Mouse (Mus musculus) monocyte, adult 5-6 weeks (primary cell): ENCODE results near the gene Heatr1. TPM values are rescaled to one million over a fixed set of nuclear protein-coding genes. Genes with fewer than 3 reads are reported as not detected.
A peak's percentile ranks its signal among the peaks of the same experiment; 100 is the strongest.
"Not testable (repeated sequence)": the region's sequence is repeated elsewhere in the genome, so short reads cannot be mapped to it uniquely, and the experiment has no call there.

Source experiments
- ATAC-seq: fragments of 153-309, 156-312 bp; replicated peaks from 2 replicates; pipeline ENCODE4 v1.8.0; 2017; ENCODE audit warnings: mild to moderate bottlenecking; ENCODE audit not compliant: low TSS enrichment, insufficient number of reproducible peaks, severe bottlenecking, poor library complexity, low FRiP score
- total RNA-seq: library from RNA; stranded (forward); fragments of 200-1000, 200-491, 200-594 nt; gene quantifications from 3 replicates; pipeline ENCODE4 v1.2.3, GENCODE M21; 2017

Heatr1 gene
- total RNA-seq, 1 experiment from 2014 or later, result 42.8 TPM

DNA sequence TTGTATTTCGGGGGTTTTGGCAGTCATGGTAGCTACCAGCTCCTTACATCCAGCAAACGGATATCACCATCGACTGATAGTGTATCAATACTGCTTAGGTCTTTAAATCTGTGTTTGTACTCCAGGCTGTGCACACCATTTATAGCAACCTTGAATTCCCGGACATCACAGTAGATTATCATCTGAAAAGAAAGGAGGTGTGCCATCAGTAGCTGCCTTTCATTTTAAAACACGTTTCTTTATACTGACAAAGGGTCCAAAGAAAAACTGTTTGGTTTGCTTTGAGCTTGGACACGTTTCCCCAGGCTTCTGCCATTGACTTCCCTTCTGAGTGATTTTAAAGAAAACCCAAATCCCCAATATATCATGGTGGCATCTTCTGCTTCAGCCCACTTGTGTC lies 46.0 kb downstream of the Heatr1 start:
- no peak for ATAC-seq

DNA sequence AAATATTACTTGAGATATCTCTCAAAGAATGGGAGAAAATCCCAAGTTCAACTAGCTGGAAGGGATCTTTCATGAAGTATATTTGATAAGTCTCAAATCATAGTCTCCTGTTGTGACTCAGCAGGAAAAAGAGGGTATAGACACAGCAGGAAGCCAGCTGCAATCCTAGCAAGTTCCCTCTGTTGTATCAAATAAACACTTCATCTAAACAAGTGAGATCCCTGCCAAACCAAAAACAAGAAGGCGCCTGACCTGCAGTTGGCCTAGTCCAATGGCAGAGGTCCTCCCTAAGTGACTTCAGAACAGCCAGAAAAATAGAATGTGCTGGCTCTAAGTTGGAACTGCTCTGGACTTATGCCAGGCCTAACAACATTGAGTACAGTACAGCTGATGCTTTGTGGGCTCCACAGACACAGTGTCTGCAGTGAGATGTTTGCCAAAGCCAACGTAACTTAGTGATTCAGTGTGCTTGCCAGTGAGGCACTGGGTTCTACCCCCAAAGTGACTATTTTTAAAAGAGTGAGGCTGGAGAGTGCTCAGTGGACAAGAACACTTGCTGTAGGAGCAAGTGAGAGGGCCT lies 47.3 kb downstream of the Heatr1 start:
- no peak for ATAC-seq

DNA sequence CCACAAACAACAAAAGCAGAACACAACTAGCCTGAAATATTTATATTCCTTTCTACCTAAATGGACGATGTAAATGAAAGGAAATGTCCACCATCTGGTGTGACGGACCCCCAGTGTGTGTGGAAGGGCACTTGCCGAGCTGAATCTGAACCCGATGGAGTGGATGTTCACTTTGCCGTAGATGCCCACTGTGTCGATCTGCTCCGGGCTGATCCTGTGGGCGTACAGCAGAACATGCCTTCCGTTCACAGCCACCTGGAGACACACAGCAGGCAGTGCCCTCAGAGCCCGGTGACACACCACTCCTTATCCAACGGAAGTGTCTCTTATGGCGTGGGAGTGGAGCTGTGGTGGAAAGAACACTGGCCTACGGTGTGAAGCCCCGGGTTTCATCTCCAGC lies 58.3 kb downstream of the Heatr1 start:
- no peak for ATAC-seq

DNA sequence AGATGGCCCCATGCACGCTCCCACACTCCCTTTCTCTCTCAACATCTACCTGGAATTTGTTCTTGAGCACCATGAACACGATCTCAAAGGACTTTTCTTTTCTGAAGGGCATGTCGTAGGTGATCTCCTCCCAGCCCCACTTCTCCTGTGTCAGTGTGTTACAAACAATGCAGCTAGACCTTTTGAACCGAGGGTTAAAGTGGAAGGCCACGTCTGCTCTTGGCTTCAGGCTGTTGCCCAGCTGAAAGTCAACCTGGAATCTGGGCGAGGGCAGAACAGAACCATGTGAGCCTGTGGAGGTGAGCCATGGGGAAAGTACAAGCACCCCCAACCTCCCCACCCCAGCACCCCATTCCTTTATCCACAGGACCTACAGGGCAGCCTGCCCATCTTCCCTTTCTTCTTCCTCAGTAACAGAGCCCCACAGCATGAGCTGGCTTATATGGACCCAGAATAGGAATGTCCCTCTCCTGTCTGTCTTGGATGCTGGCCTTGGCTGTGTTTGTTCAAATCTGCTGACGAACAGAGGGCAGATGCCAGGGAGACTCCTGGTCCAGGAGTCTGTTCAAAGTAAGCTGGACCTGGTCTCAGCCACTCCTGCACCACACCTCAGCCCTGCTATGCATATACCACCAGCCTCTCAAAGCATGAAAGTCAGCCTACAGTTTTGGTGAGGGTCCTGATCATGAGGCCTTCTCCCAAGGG lies 60.0 kb downstream of the Heatr1 start:
- ATAC-seq, result no peak

DNA sequence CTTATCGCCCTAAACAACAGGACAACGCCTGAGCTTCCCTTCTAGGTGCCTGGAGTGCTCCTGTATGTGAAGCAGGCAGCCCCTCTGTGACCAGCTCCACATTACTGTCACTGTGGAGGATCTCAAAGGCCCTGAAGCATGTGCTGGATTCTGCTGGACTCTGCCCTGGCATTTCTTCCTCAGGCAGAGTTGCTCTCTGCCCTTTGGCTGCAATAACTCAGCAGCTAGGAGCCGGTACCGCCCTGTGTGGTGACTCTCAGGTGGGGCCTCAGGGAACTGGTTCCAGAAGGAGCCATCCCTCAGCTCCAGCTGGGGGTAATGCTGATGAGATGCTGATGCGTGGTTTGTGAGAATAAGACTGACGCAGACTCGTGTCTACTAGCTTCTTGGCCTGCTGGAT lies 61.9 kb downstream of the Heatr1 start:
- no peak for ATAC-seq

DNA sequence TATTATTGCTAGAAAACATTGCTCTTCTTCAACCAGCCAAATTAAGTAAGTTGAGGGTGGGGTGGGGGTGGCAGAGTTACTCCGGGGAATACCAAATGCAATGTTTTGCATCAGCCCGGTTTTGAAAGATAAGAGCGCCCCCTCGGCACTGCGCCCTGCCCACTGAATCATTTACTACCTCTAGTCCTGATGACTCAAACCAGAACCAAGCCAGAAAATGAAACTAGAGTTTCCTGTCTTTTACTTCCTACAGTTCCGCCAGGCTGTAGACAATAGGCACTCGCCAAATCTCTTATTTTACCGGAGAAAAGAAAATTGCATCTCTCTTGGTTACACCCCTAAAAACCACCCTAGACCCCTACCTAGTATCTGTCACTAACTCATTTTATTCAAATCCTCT lies 65.6 kb downstream of the Heatr1 start:
- peak; percentile 60; the same call in 1 of the 2 replicates for ATAC-seq

DNA sequence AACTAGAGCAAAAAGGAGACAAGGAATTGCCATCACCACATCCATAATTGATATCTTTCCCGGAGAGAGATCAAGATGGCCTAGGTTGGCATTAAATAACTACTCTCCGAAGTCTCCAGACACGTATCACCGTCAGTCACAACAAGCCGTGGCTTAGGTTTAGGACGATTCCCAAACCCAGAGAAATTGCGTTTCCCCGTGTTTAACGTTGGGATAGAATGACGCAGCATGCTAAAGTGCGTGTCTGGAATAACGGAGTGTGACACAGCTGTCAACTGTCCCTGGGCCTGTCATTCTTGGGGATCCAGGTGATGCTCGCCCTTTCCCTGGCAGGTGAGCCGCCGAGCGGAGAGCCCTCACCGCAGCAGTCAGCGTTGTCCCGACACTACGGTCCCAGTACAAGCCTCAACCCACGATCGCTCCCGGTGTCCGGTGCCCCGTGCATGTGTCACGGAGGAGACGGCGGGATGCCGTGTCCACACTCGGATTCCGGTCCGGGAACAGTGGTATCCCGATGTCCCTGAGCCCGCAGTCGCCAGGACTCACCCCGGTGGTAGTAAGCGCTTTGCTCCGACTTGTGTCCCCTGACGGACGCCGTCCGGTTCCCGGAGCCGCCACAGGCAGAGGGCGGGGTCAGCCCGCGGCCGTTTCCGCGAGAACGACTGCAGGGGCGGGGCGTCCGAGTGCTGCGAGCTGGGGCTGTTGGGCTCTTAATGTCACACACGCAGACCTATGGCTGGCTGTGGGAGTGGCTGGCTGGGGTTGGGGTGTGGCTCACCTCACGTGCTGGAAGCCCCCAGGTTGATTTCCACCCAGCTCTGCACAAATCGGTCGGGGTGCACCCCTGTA lies 66.3 kb downstream of the Heatr1 start:
- peak; percentile 90 for ATAC-seq

DNA sequence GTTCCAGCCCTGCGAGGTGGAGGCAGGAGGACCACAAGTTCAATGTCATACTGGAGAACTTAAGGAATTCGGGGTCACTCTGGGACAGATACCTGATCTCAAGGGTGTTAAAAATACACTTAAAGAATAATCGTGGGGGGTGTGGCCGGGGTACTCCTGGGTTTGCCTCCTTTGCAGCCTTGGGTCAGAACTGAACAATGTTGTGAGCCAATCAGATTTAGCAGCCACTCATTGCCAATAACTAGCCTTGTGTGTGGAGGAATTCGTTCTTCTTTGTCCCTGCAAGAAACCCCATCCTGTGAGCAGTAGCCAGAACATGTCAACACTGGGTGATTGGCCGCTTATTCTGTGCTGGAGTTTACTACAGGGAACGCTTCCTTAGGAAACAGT lies 66.9 kb downstream of the Heatr1 start:
- ATAC-seq, result no peak

DNA sequence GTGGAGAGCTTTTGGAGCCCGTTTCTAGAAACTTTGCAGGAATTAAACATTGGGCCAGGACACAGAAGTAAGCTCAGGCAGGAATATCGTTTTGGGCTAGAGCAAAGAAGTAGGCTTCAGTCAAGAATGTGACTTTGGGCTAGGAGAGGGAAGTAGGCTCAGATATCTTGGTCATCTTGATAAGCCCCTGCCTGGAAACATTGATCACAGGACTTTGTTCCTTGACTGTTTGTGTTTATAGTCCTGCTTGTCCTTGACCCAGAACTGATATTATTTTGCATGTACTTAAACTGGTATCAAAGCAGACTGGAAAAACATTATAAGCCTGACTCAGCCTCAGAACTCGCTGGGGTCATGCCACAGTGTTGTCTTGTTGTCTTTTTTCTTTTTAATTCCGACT lies 67.8 kb downstream of the Heatr1 start:
- no peak for ATAC-seq

DNA sequence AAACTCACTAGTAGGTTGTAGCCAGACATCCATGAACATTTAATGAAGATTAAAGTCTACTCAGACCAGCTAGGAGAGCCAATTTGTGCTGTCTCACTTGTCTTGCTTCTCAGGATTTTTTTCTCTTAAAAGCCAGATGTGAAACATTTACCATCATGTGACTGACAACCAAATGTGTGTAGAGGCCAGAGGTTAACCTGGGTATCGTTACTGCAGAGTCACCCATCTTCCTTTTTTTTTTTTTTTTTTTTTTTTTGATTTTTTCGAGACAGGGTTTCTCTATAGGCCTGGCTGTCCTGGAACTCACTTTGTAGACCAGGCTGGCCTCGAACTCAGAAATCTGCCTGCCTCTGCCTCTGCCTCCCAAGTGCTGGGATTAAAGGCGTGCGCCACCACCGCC lies 69.3 kb downstream of the Heatr1 start:
- not testable (repeated sequence) for ATAC-seq

DNA sequence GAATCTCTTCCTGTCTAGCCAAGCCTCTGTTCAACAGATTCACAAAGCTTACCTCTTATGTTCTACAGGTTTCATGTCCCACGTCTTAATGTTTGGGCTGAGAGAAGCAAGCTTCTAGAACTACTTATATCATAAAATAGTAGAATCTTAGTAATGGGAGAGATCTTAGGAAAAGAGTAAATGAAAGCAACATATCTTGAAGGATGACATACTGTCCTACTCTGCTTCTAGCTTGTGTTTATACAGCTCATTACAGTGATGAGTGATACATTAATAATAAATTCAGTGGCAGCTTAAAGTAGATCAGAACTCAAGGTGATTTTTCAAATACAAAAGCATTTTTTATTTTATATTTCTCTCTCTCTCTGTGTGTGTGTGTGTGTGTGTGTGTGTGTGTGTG lies 70.0 kb downstream of the Heatr1 start, which contains the start of gene Lgals8:
Lgals8 (minus strand) TSS at position 101 of the 400 bp plus-strand sequence.
- ATAC-seq, result no peak

DNA sequence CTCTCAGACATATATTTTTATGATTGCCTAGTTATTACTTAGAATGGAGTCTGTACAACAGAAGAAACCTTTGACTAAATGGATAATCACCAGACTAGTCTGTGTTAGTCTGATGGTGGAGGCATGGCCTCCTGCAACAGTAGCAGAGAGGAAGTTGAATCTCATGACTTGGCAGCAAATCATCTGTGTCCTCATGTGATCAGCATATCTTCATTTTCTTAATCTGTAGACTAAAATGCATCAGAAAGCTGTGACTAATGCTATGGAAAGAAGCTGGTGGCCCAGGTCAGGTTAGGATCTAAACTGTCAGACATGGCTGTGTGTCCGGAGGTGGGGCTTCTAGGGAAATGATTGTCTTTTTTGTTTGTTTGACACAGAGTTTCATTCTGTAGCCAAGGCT lies 73.7 kb downstream of the Heatr1 start:
- ATAC-seq, result peak; percentile 48; the same call in 1 of the 2 replicates

DNA sequence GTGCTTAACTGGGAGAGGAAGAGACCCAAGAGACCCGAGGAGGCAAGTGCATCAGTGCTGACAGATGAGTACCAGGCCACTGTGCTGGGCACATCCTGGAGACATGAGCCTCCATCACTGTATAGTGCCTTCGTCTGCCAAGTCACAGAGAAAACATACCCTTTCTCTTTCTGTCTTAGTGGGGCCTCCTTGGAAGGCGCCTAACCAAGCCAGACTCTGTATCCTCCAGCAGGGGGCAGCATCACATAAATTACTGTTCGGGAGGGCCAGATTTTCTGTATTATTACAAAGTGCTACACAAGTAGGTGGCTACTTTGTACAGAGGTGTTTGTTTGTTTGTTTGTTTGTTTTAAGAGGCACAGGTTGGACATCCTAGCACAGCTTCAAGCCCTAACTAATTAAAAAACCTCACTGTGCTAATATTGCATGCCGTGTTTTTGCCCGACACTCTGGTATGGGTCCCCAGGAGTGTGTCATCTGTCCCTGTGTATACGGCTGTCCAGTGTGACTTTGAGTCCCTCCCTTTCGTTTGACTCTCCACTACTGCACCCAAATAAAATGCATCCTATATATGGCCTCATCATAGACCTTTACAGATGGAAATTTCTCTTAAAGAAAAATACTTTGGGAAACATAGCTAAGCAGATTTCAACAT lies 79.0 kb downstream of the Heatr1 start:
- ATAC-seq, result peak; percentile 61

DNA sequence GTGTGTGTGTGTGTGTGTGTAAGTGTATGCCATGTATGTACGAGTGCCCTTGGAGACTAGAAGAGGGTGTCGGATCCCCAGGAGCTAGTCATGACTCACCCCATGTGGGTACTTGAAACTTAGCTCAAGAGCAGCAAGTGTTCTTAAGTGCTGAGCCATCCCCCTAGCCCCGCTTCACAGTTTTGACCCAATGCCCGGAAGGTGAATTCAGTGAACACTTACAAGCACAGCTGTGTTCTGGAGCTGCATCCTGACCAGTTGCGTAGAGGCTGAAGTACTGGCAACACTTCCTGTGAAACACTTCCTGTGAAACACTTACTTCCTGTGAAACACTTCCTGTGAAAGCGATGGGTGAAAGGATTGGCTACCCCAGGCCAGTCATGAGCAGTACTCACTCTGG lies 80.4 kb downstream of the Heatr1 start:
- no peak for ATAC-seq

DNA sequence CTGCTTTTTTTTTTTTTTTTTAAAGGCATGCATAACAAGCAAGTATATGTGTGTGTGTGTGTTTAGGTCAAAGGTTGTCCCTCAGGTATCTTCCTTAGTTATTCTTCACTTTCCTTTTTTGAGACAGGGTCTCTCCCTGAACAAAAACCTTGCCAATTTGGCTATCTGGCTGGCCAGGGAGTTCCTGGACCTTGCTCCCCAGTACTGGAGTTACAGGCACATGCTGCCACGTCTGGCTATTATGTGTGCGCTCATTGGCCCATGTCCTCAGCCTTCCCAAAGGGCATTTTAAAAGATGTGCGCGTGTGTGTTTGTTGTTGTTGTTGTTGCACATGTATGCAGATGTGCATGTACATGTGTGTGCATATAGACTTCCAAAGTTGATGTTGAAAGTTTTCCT lies 82.1 kb downstream of the Heatr1 start:
- ATAC-seq, result no peak

DNA sequence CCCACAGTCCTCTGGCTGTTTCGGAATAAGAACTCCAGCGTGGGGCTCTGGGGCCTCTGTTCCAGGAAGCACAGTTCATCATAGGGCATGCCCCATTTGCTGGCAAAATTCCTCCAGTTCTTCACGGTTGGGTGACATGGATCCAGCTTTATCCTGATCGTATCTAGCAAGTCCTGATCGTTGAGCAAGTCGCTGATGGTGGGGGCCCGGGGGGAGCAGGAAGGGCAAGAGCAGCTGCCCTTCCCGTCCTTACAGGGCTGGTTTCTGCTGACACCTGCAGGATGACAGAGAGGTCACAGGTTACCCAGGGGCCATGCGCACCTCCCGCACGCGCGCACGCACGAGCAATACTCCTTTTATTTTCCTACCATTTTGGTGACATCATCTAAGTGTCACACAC lies 83.5 kb downstream of the Heatr1 start:
- ATAC-seq, result no peak

DNA sequence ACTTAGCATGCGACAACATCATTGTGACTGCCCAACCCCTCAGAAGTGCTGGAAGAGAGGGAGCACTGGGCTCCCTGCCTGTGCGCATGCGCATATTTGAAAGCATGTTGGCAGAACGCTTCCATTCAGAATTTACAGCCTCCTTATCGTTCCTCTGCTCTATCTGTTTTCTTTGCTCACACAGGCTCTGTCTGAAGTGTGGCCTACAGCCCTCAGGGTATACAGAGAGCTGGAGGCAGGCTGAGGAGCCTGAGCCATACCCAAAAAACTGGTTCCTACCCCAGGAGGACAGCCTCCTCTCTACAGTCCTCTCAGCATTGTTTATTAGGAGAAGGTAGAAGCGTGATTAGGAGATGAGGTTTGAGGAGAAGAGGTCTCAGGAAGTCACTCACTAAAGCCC lies 85.0 kb downstream of the Heatr1 start:
- ATAC-seq, result no peak

DNA sequence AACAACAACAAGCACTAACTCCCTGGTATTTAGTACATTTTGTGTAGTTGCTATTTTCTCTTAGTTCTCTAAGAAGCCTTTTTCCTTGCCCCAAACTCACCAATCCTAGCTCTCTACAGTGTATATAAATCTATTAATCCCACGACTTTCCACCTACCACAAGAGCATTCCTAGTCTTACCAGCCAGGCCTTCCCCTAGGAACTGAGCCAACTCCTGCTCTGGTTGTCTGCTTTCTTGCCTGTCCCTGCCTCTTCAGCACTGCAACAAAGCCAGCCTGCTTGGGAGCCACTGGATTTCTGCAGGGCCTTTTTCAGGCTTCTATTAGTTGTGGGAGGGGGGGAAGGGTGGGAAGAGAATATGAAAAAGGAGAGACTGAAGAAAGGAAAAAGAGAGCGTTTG lies 90.4 kb downstream of the Heatr1 start:
- ATAC-seq, result no peak

DNA sequence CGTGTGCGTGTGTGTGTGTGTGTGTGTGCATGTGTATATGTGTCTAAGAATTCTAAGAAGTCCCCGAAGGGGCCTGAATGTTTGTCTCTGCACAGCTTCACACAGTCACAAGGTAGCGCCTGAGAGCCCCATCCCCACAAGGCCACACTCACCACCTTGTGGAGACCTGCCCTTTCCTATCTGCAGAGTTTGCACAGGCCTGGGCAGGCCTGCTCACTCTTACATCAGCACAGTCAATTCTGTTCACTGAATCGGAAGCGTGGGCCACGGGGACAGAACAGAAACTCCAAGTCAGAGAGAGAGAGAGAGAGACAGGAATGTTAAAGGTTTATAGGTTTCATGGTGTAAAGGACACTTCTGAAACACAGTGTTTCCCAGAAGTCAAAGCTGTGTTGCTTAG lies 90.8 kb downstream of the Heatr1 start:
- ATAC-seq, result no peak
